Mouse (Mus musculus) spleen, adult 2 months (tissue): ENCODE data around the gene Eml6. TPM values are rescaled to one million over a fixed set of nuclear protein-coding genes. Genes with fewer than 3 reads are reported as not detected.
A peak's percentile ranks its signal among the peaks of the same experiment; 100 is the strongest.

ENCODE experiments used
- DNase-seq, 2 experiments: peaks; one replicate each; pipeline versions ENCODE4 v3.0.0 to v3.0.0-alpha.2; 2012 to 2021; ENCODE audit warnings: low spot score in 2 of 2, low read depth in 1 of 2
- H3K27ac ChIP-seq: fragments of 200-500 bp; 2 replicates; pipeline ENCODE4 v1.5.1; 2012; ENCODE audit warnings: low read length, inconsistent platforms; ENCODE audit not compliant: insufficient read depth
- H3K27me3 ChIP-seq: fragments of 200-500 bp; 2 replicates; pipeline ENCODE4 v1.6.1; 2012; ENCODE audit warnings: mild to moderate bottlenecking, moderate library complexity, low read length, inconsistent platforms; ENCODE audit not compliant: control insufficient read depth, insufficient read depth
- H3K36me3 ChIP-seq: fragments of 200-500 bp; 2 replicates; pipeline ENCODE4 v1.6.1; 2012; ENCODE audit warnings: mild to moderate bottlenecking, low read length, inconsistent platforms; ENCODE audit not compliant: control insufficient read depth, insufficient read depth
- H3K4me1 ChIP-seq: fragments of 200-500 bp; 2 replicates; pipeline ENCODE4 v1.6.1; 2011; ENCODE audit warnings: inconsistent platforms; ENCODE audit not compliant: control insufficient read depth, insufficient read depth, insufficient read length
- H3K4me3 ChIP-seq: fragments of 200-500 bp; 2 replicates; pipeline ENCODE4 v1.5.1; 2011; ENCODE audit warnings: mild to moderate bottlenecking, inconsistent platforms; ENCODE audit not compliant: insufficient read depth, insufficient read length; ENCODE audit errors: extremely low read depth
- CTCF ChIP-seq: fragments of 200-500 bp; IDR thresholded peaks from 2 replicates; pipeline ENCODE4 v1.5.1; 2011; ENCODE audit warnings: mild to moderate bottlenecking, inconsistent platforms; ENCODE audit not compliant: insufficient read depth, insufficient read length, insufficient replicate concordance; ENCODE audit errors: extremely low read depth
- POLR2A ChIP-seq: fragments of 200-500 bp; IDR thresholded peaks from 2 replicates; pipeline ENCODE4 v1.6.1; 2011; ENCODE audit warnings: low read depth, low read length, inconsistent platforms
- WGBS: fragments of 180-500 bp; shearing (Covaris S2); methylation state at CpG from one replicate; pipeline ENCODE4 v1.1.7; 2018; 5-methylcytosine and 5-hydroxymethylcytosine counted together
- polyA plus RNA-seq: library from polyadenylated mRNA; depleted of rRNA; stranded (reverse); fragments of >200 nt; gene quantifications from 2 replicates; pipeline ENCODE4 v1.2.3, GENCODE M21; 2012

The Eml6 gene
- polyA plus RNA-seq, 1 experiment = 0.98 TPM

- DNase-seq = no peak
- Histone ChIP-seq H3K36me3 (no peaks in the 10 kb centered on the region), H3K4me1 (no peaks in the 10 kb centered on the region), H3K27ac (no peak overlapping the region), H3K4me3 (no peak overlapping the region), H3K27me3 (no peaks in the 10 kb centered on the region)
- 96% methylated on average over 6 of the region's 6 CpGs for WGBS
- no peak for TF ChIP-seq CTCF
- TF ChIP-seq POLR2A = no peak
These were observed 230.7 kb downstream of the Eml6 start for GRCm38 (mm10) chr11:29795106-29795505.

GRCm38 (mm10) chr11:29794475-29794874, 231.4 kb downstream of the Eml6 start:
- TF ChIP-seq POLR2A (no peak), CTCF (no peak)
- DNase-seq = no peak
- no peaks in the 10 kb centered on the region for H3K27me3 ChIP-seq
- H3K27ac ChIP-seq = no peak overlapping the region
- 74% methylated on average over 2 of the region's 2 CpGs for WGBS
- H3K4me1 ChIP-seq = no peaks in the 10 kb centered on the region
- no peaks in the 10 kb centered on the region for H3K36me3 ChIP-seq
- H3K4me3 ChIP-seq = no peak overlapping the region

- Histone ChIP-seq H3K27me3 (no peaks in the 10 kb centered on the region), H3K4me3 (no peak overlapping the region), H3K36me3 (no peaks in the 10 kb centered on the region), H3K27ac (no peak overlapping the region), H3K4me1 (peaks cover 6% of the 10 kb centered on the region; the same call in 1 of the 2 replicates)
- DNase-seq = no peak
- WGBS = 83% methylated on average over 2 of the region's 2 CpGs
- TF ChIP-seq POLR2A (no peak), CTCF (no peak)
These were observed 235.0 kb downstream of the Eml6 start for GRCm38 (mm10) chr11:29790796-29791195.

- Histone ChIP-seq H3K4me1 (peaks cover 6% of the 10 kb centered on the region; the same call in 1 of the 2 replicates), H3K27me3 (no peaks in the 10 kb centered on the region), H3K4me3 (no peak overlapping the region), H3K27ac (no peak overlapping the region), H3K36me3 (no peaks in the 10 kb centered on the region)
- no peak for TF ChIP-seq POLR2A
- TF ChIP-seq CTCF = no peak
- no peak for DNase-seq
- WGBS = 82% methylated on average over 6 of the region's 6 CpGs
These were observed 236.8 kb downstream of the Eml6 start for GRCm38 (mm10) chr11:29788921-29789638.

GRCm38 (mm10) chr11:29788499-29788898, 237.3 kb downstream of the Eml6 start:
- TF ChIP-seq POLR2A (no peak), CTCF (no peak)
- no peaks in the 10 kb centered on the region for H3K27me3 ChIP-seq
- DNase-seq = no peak
- H3K4me1 ChIP-seq = peaks cover 6% of the 10 kb centered on the region; the same call in 1 of the 2 replicates
- no peaks in the 10 kb centered on the region for H3K36me3 ChIP-seq
- no peak overlapping the region for H3K27ac ChIP-seq
- WGBS = 88% methylated on average over 1 of the region's 1 CpGs
- no peak overlapping the region for H3K4me3 ChIP-seq

- H3K4me1 ChIP-seq = peaks cover 6% of the 10 kb centered on the region; the same call in 1 of the 2 replicates
- WGBS = 29% methylated on average over 5 of the region's 5 CpGs
- DNase-seq = peak in 1 of 2 experiments; percentile 35
- H3K36me3 ChIP-seq = no peaks in the 10 kb centered on the region
- H3K27ac ChIP-seq = peak overlapping the region; percentile 80
- H3K27me3 ChIP-seq = no peaks in the 10 kb centered on the region
- H3K4me3 ChIP-seq = no peak overlapping the region; the same call in 1 of the 2 replicates
- no peak for TF ChIP-seq CTCF
- no peak for TF ChIP-seq POLR2A
These were observed 238.4 kb downstream of the Eml6 start for GRCm38 (mm10) chr11:29787473-29787872.
